Mouse (Mus musculus) regulatory T cell (primary cell): Measurements from ENCODE around the gene Zcchc2.

Source experiments
- in situ Hi-C: fragments of 300-600 bp; cut with MboI, MseI; formaldehyde crosslinking; loops from one replicate; pipeline ENCODE4 v1.15.1; 2025; ENCODE audit warnings: high pct_unique_total_duplicates

The Zcchc2 gene

GRCm38 (mm10) chr1:106071237-106072070, 81.2 kb downstream of the Zcchc2 start:
- in situ Hi-C loops: loop anchor here (25.0 kb wide), 1 partner anchor 666 kb away; no protein-coding TSS in a partner anchor

- in situ Hi-C loops: loop anchor here (25.0 kb wide), 1 partner anchor 665 kb away; no protein-coding TSS in a partner anchor
Observed at GRCm38 (mm10) chr1:106072071-106072440, 81.8 kb downstream of the Zcchc2 start.

DNA sequence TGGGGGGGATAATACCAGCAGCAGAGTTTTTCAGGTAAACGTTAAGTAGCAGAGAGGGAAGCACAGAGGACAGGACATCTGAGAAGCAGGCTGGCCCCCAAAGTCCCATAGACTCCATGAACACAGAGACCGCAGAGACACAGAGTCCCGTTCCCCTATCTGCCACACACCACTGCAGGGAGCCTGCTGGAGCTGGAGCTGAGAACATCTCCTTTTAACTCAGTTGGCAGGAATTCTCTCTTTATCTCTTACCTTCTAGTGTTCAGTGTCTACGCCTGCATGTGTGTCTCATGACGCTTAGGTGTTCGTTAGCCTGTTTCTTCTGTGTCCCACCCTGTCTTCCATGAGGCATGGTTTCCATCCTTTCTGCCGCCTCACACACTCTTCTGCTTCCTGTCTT, 83.0 kb downstream of the Zcchc2 start:
- in situ Hi-C loops: loop anchor here (25.0 kb wide), 1 partner anchor 664 kb away; no protein-coding TSS in a partner anchor

DNA sequence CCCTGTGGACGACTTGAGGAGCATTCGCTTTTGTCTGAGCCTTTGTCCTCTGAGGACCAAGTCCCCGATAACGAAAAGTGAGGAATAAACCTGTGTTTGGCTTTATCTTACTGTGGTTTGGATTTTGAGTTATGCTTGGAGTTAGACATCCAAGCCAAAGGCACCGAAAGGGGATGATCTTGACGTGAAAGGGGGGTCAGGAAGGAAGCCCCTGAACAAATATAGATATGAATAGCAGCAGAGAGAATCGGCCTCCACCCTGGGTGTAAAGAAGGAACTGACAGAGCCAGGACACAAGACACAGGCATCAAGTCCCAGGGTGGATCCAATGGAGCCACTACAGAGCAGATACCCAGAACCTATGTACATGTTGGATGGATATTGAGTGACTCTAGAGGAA, 83.9 kb downstream of the Zcchc2 start:
- in situ Hi-C loops: loop anchor here (25.0 kb wide), 1 partner anchor 663 kb away; no protein-coding TSS in a partner anchor

DNA sequence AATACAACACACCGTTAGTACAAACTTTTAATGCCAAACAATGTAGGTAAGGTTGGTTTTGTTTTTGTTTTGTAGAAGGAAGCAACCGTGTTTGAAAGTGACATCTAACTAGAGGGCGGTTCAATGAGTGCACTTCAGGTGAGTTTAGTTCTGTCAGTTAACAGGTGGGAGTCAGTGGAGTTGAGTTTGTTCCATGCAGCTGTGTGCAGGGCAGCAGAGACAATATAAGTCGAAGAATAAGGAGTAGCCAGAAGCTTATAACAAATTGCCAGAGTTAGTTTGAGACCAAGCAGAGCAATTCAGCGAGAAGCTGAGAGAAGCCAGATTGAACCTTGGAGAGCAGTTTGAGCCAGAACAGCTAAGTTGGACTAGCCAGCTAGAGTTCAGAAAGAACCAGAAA, 84.5 kb downstream of the Zcchc2 start:
- in situ Hi-C loops: loop anchor here (25.0 kb wide), 1 partner anchor 663 kb away; no protein-coding TSS in a partner anchor

- in situ Hi-C loops: no loop called here
Observed at GRCm38 (mm10) chr1:106076641-106077040, 86.4 kb downstream of the Zcchc2 start.

- in situ Hi-C loops: no loop called here
Observed at GRCm38 (mm10) chr1:106077166-106077565, 87.0 kb downstream of the Zcchc2 start.
